Mouse (Mus musculus): ENCODE measurements around the gene Zfp84. TPM values are rescaled to one million over a fixed set of nuclear protein-coding genes. Genes with fewer than 3 reads are reported as not detected.

The Zfp84 gene
- 19.2 TPM for total RNA-seq (2023)

DNA sequence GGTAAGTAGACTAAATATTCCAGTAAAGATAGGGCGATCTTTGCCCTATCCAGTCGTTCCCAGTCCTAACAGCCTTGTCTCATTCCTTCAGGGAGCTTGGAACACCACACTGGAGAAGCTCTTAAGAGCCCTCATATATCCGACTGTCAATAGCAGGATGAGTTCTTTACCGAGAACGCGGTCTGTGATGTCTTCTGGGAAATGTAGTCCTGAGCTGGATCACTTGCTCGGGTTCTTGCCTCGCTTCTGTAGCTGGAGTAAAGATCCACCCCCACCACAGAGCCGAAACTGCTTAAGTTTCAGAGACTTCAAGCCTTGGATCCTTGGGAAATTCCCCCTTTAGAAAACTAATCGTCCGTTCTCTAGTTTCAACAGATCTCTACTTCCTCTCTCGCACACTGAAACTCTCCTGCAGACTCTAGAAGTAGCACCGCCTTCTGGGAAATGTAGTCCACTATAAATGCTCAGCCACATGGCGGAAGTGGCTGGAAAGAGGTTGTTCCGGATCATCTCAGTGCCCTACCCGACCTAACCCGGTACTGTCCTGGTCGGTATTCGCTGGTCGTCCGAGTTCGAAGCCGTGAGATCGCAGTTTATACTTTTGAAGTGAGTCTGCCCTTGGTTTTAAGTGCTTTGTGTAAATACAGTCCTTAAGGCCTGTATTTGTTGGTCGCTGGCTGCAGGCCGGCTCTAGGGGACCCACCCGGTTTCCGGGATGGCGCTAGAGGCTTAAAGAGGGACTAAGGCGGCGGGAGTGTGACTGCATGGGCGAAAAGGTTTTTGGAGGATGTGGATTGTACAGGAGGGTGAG, at the start of gene Zfp84:
Gene Zfp84 (plus strand): TSS at position 463 of the 811 bp plus-strand sequence.

DNA sequence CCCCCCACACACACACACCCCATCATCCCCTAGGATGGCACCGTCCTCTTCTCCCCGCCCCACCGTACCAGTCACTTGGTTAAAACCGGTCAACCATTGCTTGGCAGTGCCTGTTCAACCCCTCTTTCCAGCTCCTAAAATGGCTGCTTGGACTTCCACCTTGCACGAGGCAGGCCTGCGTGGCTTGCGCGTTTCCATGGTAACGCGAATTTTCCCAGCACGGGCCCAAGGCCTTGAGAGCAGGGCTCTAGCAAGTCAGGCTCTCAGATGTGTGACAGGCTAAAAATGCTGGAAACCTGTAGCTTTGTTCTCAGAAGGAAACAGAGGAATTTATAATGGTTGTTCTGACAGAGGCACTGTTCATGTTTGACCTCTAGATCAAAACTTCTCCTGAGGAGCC, 41.5 kb upstream of the Zfp84 start, which contains the start of gene Catsperg2:
Gene Catsperg2 (minus strand): TSS at position 173 of the 400 bp plus-strand sequence.

DNA sequence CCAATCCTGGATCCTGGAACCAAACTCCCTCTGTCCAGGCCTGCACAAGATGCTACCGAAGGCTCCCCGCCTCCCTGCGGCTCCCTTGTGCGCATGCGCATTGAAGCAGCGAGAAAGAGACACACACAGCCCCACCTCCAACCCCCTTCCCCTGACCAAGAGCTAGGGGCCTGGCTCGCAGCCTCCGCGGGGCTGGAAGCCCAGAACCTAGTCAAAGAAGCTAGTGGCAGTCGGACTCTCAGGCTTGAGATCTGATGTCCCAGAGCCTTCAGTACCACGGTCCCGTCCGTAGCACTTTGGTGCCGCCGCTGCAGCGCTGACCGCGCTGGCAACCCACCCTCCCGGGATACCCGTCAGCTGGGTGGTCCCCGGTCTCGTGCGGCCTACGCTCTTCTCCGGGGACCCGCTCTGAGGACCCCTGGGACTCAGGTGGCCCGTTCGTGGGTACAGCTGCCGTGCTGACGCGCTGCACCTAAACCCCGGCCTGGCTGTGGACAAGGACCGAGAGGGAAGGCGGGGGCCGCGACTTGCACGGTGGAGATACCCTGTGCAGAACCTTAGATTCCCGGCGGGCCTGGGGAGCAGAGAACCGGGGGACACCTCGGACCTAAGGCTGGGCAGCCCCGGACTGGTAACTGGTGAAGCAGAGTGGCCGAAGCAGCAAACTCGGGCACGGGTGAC, 15.7 kb downstream of the Zfp84 start, which contains the start of gene Zfp30:
Gene Zfp30 (plus strand): TSS at position 128 of the 681 bp plus-strand sequence.

DNA sequence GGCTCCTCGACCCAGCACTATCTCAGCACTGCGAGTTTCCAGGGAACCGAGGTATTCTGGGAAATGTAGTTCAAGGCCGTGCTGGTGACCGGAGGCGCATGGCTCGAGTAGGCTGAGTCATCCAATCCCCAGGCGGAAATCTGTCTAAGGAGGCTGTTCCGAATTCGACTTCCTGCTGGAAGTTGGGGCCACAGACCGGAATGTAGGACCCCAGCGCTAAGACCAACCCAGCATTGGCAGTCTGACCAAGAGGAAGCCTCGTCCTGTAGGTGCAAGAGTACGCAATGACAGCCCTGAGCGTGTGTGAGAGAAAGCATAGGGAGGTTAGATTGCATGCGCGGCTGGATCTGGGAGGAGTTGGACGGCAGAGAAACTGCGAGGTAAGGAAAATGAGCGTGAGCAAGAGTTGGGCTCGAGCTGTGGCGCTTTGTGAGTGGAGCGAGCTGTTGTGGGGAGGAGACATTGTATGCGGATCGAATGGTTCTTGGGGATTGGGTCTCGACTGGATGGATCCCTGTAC, 47.6 kb downstream of the Zfp84 start, which contains the start of gene Zfp790:
Gene Zfp790 (plus strand): TSS at position 205 of the 520 bp plus-strand sequence.

Other genes with a start within 250 kb of the Zfp84 start
- 57.0 TPM for gene Sipa1l3, start 249.9 kb upstream of the Zfp84 start, total RNA-seq (2023)
- gene Catsperg2, start 41.5 kb upstream of the Zfp84 start, total RNA-seq (2023), result not detected
- 0.74 TPM for gene Zfp30, start 15.4 kb downstream of the Zfp84 start, total RNA-seq (2023)
- 13.6 TPM for gene Zfp790, start 47.6 kb downstream of the Zfp84 start, total RNA-seq (2023)
- gene Zfp940, start 85.1 kb downstream of the Zfp84 start, total RNA-seq (2023), result 3.4 TPM
- 18.9 TPM for gene Zfp420, start 91.4 kb downstream of the Zfp84 start, total RNA-seq (2023)
- 8.3 TPM for gene Zfp27, start 138.0 kb downstream of the Zfp84 start, total RNA-seq (2023)
- 3.7 TPM for gene Zfp383, start 139.7 kb downstream of the Zfp84 start, total RNA-seq (2023)
- gene Zfp74, start 185.5 kb downstream of the Zfp84 start, total RNA-seq (2023), result 10.7 TPM
- gene Zfp568, start 215.4 kb downstream of the Zfp84 start, total RNA-seq (2023), result 21.7 TPM

Measured in CD4-positive naive resting alpha-beta T cell, adult 57 days (primary cell).